Mouse (Mus musculus): ENCODE data around the gene Ssr2. TPM values are rescaled to one million over a fixed set of nuclear protein-coding genes. Genes with fewer than 3 reads are reported as not detected.

Ssr2 gene
- polyA plus RNA-seq, 1 experiment from 2014 or later: 127 TPM

DNA sequence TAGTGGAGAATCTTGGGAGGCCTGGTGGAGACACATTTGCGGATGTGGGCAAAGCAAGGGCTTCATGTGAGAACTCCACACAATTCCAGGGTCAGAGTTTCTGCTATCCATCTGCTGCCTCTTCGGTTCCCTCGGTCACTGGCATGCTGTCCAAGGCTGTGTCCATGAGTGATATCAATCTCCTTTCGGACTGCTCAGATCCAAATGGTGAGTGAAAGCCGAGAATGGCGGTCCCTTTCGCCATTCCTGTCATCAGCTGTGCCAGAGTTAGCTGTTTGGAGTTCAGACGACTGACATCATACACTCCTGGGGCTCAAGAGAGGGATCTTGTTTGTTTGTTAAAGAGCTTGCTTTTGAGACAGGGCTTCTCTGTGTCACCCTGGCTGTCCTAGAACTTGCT, 38.7 kb downstream of the Ssr2 start:
- 0 out of 2 replicates have a peak, but pooled peaks cover 4% of the 10 kb centered on the region for H3K4me1 ChIP-seq (ENCODE audit: control insufficient read depth, insufficient read depth, low read length)
- no peaks in the 10 kb centered on the region; the same call in 1 of the 2 replicates for H3K36me3 ChIP-seq (ENCODE audit: control insufficient read depth, insufficient read depth, low read length)
- ATAC-seq (ENCODE audit: low read depth): no peak
- no peak overlapping the region for H3K9ac ChIP-seq (replicated peaks; ENCODE audit: low read depth, low read length)
- H3K4me3 ChIP-seq (ENCODE audit: low read depth, low read length): no peak overlapping the region
- no peak overlapping the region for H3K27ac ChIP-seq (ENCODE audit: low read depth, low read length)
- H3K9me3 ChIP-seq (ENCODE audit: control insufficient read depth, low read length): no peaks in the 10 kb centered on the region
- 83% methylated on average over 8 of the region's 8 CpGs for WGBS
- no peaks in the 10 kb centered on the region for H3K27me3 ChIP-seq (ENCODE audit: control insufficient read depth, insufficient read depth, low read length)
- no peak overlapping the region for H3K4me2 ChIP-seq (ENCODE audit: low read depth, low read length)

DNA sequence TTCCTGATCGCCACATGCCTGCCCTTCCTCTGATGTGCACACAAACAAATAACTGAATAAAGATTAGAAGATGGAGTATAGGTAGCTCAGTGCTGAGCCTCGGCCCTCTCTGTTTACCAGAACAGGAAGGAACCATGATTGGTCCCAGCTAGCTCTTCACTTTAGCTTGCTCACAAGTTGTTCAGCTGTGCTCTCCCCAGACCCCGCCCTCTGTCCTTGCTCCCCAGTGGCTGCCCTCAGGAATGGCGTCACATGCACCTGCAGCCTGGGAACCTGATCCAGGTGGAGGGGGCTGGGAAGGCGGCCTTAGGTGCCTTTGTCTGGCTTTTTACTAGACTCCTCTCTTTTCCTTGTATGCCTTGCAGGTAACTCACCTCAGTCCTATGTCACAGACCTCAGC, 39.4 kb downstream of the Ssr2 start:
- Histone ChIP-seq H3K4me2 (ENCODE audit: low read depth, low read length) (no peak overlapping the region), H3K27me3 (ENCODE audit: control insufficient read depth, insufficient read depth, low read length) (no peaks in the 10 kb centered on the region), H3K9me3 (ENCODE audit: control insufficient read depth, low read length) (no peaks in the 10 kb centered on the region), H3K4me1 (ENCODE audit: control insufficient read depth, insufficient read depth, low read length) (0 out of 2 replicates have a peak, but pooled peaks cover 4% of the 10 kb centered on the region), H3K4me3 (ENCODE audit: low read depth, low read length) (no peak overlapping the region), H3K9ac (replicated peaks; ENCODE audit: low read depth, low read length) (no peak overlapping the region), H3K36me3 (ENCODE audit: control insufficient read depth, insufficient read depth, low read length) (no peaks in the 10 kb centered on the region; the same call in 1 of the 2 replicates), H3K27ac (ENCODE audit: low read depth, low read length) (no peak overlapping the region)
- WGBS: 77% methylated on average over 5 of the region's 5 CpGs
- no peak for ATAC-seq (ENCODE audit: low read depth)

DNA sequence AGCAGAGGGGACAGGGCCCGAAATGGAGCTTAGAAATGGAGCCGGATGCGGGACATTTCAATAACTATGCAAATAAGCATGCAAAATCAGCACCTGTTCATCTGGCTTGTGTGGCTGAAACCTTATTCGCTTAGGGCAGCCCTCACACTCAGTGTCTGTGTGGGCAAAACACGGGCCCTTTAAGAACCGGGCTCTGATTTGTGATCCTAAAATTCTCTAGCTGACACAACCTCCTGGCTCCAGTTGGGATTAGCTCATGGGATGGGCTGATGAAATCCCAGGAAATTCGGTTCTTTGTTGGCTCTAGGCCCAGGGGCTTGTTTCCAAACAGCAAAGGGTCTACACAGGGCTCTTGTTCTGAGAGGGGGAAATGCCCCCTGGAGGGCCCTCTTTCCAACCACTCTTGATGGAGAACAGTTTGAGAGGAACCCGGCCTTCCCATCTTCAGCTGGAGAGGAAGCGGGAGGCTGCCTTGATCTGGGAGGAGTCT, 40.3 kb downstream of the Ssr2 start:
- Histone ChIP-seq H3K9ac (replicated peaks; ENCODE audit: low read depth, low read length) (no peak overlapping the region), H3K9me3 (ENCODE audit: control insufficient read depth, low read length) (no peaks in the 10 kb centered on the region), H3K27ac (ENCODE audit: low read depth, low read length) (0 out of 2 replicates have a peak overlapping the region, but pooled peaks have one; percentile 10), H3K36me3 (ENCODE audit: control insufficient read depth, insufficient read depth, low read length) (no peaks in the 10 kb centered on the region; the same call in 1 of the 2 replicates), H3K4me2 (ENCODE audit: low read depth, low read length) (no peak overlapping the region; the same call in 1 of the 2 replicates), H3K4me3 (ENCODE audit: low read depth, low read length) (no peak overlapping the region), H3K27me3 (ENCODE audit: control insufficient read depth, insufficient read depth, low read length) (no peaks in the 10 kb centered on the region), H3K4me1 (ENCODE audit: control insufficient read depth, insufficient read depth, low read length) (0 out of 2 replicates have a peak, but pooled peaks cover 4% of the 10 kb centered on the region)
- peak; percentile 33; the same call in 1 of the 2 replicates for ATAC-seq (ENCODE audit: low read depth)
- WGBS: 42% methylated on average over 9 of the region's 9 CpGs

DNA sequence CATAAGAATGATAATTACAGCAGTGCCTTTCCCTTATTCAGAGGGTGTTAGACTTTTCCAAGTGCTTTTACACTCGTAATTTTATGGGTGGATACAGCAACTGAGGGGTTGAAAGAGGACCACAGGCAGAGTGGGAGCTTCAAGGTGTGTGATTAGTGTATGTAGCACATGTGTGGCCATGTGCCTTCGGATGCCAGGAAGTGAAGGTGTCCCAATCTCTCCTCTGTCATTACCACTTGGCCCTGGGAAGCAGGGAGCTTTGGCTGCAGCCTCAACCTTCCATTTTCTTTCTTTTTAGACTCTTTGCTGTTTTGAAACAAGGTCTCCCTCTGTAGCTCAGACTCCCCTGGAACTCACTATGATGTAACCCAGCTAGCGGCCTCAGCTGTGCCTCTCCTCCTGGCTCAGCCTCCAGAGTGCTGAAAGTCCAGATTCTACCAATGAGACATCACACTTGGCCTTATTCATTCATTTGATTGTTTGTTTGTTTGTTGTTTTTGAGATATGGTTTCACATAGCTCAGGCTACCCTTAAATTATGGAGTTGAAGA, 41.4 kb downstream of the Ssr2 start:
- Histone ChIP-seq H3K27ac (ENCODE audit: low read depth, low read length) (no peak overlapping the region), H3K27me3 (ENCODE audit: control insufficient read depth, insufficient read depth, low read length) (no peaks in the 10 kb centered on the region), H3K4me2 (ENCODE audit: low read depth, low read length) (no peak overlapping the region), H3K9me3 (ENCODE audit: control insufficient read depth, low read length) (no peaks in the 10 kb centered on the region), H3K9ac (replicated peaks; ENCODE audit: low read depth, low read length) (no peak overlapping the region), H3K4me3 (ENCODE audit: low read depth, low read length) (no peak overlapping the region), H3K36me3 (ENCODE audit: control insufficient read depth, insufficient read depth, low read length) (no peaks in the 10 kb centered on the region; the same call in 1 of the 2 replicates), H3K4me1 (ENCODE audit: control insufficient read depth, insufficient read depth, low read length) (0 out of 2 replicates have a peak, but pooled peaks cover 4% of the 10 kb centered on the region)
- 82% methylated on average over 3 of the region's 3 CpGs for WGBS
- ATAC-seq (ENCODE audit: low read depth): no peak

DNA sequence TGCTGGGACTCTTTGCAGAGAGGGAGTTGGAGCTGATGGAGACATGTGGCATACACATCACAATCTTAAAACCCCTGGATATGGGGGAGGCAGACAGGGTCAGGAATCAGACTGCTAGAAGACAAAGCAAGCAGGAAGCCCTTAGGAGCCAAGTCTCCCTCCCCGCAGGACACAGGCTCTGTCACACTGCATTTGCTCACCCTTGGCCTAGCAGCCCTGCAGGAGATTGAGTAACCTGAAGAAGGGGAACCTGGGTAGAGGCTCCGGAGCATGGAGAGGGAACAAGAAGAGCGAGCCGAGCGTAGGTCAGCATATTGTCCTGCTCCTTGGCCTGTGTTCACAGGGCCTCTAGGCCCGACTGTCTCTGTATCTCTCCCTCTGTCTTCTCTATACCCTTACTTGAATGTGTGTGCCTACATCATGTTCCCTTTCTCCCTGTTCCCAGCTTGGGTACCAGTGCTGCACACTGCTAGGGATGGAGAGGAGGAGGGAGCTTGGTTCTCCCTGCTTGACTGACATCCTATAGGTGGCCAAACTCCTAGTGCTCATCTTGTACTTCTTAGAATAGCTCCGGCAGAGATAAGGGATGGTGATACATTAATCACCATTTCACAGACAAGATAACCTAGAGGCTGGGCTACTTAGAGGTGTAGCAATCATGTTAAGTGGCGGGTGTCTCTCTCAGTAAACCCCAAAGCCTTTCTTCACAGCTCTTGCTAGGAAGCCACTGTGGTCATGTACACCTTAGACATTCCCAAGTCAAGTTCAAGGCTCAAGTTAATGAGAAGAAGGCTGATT, 42.6 kb downstream of the Ssr2 start:
- Histone ChIP-seq H3K27me3 (ENCODE audit: control insufficient read depth, insufficient read depth, low read length) (no peaks in the 10 kb centered on the region), H3K4me2 (ENCODE audit: low read depth, low read length) (no peak overlapping the region), H3K4me1 (ENCODE audit: control insufficient read depth, insufficient read depth, low read length) (0 out of 2 replicates have a peak, but pooled peaks cover 4% of the 10 kb centered on the region), H3K9ac (replicated peaks; ENCODE audit: low read depth, low read length) (no peak overlapping the region), H3K4me3 (ENCODE audit: low read depth, low read length) (no peak overlapping the region), H3K36me3 (ENCODE audit: control insufficient read depth, insufficient read depth, low read length) (no peaks in the 10 kb centered on the region; the same call in 1 of the 2 replicates), H3K27ac (ENCODE audit: low read depth, low read length) (no peak overlapping the region), H3K9me3 (ENCODE audit: control insufficient read depth, low read length) (no peaks in the 10 kb centered on the region)
- 74% methylated on average over 8 of the region's 8 CpGs for WGBS
- ATAC-seq (ENCODE audit: low read depth): no peak

DNA sequence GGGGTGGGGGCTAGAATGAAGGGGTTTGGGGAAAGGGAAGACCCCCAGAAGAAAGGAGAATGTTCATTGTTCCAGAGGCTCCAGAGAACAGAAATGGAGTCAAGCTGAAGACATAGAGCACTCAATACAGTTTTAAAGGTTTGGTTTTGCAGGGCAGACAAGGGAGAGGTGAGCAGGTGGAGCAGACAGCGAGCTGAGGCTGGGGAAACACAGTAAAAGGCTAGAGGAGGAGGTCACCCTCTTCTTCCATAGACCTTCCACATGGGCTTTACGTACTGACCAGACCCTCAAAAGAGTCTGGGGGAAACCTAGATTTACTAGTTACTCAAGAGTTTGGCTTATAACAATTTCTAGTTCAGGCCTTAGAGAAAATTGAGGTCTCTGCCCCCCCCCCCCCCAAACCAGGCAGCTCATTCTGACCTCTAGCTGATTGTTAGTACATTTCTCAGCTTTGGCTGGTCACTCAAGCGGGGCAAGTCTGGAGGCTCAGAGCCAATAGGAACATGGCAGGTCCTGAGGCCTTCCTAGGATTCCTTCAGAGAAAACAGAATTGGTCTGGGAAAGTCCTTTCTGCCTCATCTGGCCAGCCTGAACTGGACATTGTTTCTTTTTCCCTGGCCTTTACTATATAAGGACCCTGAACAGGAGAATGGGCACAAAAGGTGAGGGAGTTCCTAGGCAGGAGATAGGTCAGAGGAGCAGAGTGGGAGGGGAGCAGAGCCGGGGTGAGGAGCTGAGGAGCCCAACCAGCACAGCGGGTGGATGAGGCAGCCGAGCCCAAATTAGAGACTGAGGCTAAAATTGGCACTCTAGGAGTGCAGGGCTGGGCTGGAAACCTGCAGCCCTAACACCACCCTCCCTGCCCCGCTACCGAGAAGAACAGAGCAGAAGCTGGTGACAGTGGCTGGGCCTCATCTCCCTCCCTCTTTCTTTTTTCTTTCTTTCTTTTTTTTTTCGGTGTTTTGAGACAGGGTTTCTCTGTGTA, 43.7 kb downstream of the Ssr2 start:
- no peaks in the 10 kb centered on the region; the same call in 1 of the 2 replicates for H3K36me3 ChIP-seq (ENCODE audit: control insufficient read depth, insufficient read depth, low read length)
- no peak overlapping the region for H3K9ac ChIP-seq (replicated peaks; ENCODE audit: low read depth, low read length)
- H3K27ac ChIP-seq (ENCODE audit: low read depth, low read length): no peak overlapping the region
- ATAC-seq (ENCODE audit: low read depth): no peak
- WGBS: 50% methylated on average over 9 of the region's 9 CpGs
- H3K4me3 ChIP-seq (ENCODE audit: low read depth, low read length): no peak overlapping the region
- H3K27me3 ChIP-seq (ENCODE audit: control insufficient read depth, insufficient read depth, low read length): no peaks in the 10 kb centered on the region
- no peak overlapping the region for H3K4me2 ChIP-seq (ENCODE audit: low read depth, low read length)
- 0 out of 2 replicates have a peak, but pooled peaks cover 7% of the 10 kb centered on the region for H3K4me1 ChIP-seq (ENCODE audit: control insufficient read depth, insufficient read depth, low read length)
- no peaks in the 10 kb centered on the region for H3K9me3 ChIP-seq (ENCODE audit: control insufficient read depth, low read length)

DNA sequence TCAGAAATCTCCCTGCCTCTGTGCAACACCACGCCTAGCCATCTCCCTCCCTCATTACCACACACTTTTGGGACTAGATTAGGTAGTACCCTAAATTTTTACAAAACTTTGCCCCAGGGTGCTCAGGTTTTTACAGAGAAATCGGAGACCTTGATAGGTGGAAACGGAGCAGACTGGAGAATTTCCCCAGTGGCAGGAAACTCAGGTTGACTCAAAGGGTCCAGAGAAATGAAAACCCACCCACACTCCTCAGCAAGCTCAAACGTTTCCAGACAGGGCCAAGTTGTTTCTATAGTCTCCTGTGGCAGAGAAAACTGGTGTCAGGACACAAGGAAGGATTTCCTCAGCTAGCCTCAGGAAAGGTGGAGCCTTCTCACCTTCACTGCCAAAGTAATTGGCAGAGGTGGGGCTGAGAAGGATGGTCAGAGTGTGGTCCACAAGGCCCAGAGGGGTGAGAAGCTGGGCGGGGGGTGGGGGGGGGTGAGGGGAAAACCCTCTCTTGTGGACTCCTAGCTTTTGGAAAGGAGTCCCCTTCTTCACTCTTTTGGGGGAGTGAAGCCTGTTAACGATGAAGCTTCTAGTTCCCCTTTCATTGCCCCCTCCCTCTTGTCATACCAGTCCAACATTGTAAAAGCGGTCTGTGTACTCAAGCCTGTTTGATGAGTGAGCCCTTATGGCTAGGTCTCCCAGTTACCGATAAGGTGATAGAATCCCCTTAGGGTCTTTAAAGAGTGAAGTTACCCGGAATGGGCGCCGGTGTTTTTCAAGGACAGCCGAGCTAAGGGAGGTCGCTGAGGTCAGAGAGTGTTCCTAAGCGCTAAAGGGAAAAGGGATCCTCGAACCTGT, 44.7 kb downstream of the Ssr2 start:
- H3K27me3 ChIP-seq (ENCODE audit: control insufficient read depth, insufficient read depth, low read length): no peaks in the 10 kb centered on the region
- H3K27ac ChIP-seq (ENCODE audit: low read depth, low read length): peak overlapping the region; percentile 97
- H3K4me1 ChIP-seq (ENCODE audit: control insufficient read depth, insufficient read depth, low read length): peaks cover 16% of the 10 kb centered on the region
- peak overlapping the region; percentile 96 for H3K4me3 ChIP-seq (ENCODE audit: low read depth, low read length)
- H3K9me3 ChIP-seq (ENCODE audit: control insufficient read depth, low read length): no peaks in the 10 kb centered on the region
- ATAC-seq (ENCODE audit: low read depth): no peak
- H3K4me2 ChIP-seq (ENCODE audit: low read depth, low read length): peak overlapping the region; percentile 95
- H3K36me3 ChIP-seq (ENCODE audit: control insufficient read depth, insufficient read depth, low read length): no peaks in the 10 kb centered on the region; the same call in 1 of the 2 replicates
- 16% methylated on average over 15 of the region's 15 CpGs for WGBS
- H3K9ac ChIP-seq (replicated peaks; ENCODE audit: low read depth, low read length): peak overlapping the region; percentile 96

Measured in neural tube, embryonic 14.5 days (tissue).